Comparison of ENCODE assay signal across 8 mouse cellular contexts in the genomic region with DNA sequence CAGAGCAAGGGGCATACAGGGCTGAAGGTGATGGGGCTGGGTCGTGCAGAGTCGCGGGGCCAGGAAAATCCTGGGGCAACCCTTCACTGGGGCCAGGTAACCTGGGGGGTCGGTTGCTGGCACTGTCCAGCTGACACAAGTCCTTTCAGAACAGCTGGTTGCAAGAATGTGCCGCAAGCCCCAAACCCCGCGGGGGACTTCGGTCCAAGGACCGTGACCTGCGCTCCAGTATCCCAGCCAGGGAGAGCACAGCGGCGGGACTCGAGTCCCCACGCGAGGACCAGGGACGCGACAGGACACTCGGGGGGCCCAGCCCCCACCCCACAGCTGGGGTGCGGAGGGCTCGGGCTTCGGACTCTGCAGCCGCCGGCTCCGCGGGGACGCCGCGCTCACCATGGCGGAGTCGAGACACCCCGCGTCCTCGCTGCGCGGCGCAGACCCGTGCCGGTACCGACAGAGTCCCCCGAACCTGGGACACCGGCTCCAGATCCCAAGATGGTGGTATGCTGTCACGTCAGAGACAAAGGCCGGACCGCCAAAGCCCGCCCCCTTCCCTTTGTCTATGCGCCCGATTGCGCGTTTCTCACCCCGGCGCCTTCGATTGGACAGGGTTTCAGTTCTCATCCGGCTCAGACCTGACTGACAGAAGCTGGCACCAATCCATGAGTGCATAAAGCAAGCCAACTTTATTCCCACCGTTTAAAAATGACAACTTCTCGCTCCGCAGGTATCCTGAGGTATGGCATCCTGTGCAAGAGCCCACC. TPM values are rescaled to one million over a fixed set of nuclear protein-coding genes. Genes with fewer than 3 reads are reported as not detected.
DNase-seq lines count a peak whose midpoint lies in the region; ATAC-seq and TF ChIP-seq lines count a peak whose summit lies in the region.

A gene (minus strand): TSS at position 493 of the 764 bp plus-strand sequence.

- H3K4me2 ChIP-seq in hindbrain, postnatal 0 days (ENCODE audit: low read depth, low read length): peak within 1 kb of the TSS; percentile 83

- WGBS in hindbrain, postnatal 0 days: under 1% methylated on average over 55 of the region's 56 CpGs

- H3K36me3 ChIP-seq in hindbrain, postnatal 0 days (ENCODE audit: insufficient read depth, low read length): peaks cover 13% of the 10 kb centered on the region; the same call in 1 of the 2 replicates

- peak within 1 kb of the TSS; percentile 79 for H3K4me3 ChIP-seq in hindbrain, postnatal 0 days (ENCODE audit: low read length)

- H3K27ac ChIP-seq in hindbrain, postnatal 0 days: peak within 1 kb of the TSS; percentile 95

- H3K9me3 ChIP-seq in hindbrain, postnatal 0 days (ENCODE audit: low read length): no peaks in the 10 kb centered on the region

- peak; percentile 99 for ATAC-seq in hindbrain, postnatal 0 days

- peak within 1 kb of the TSS; percentile 92 for H3K9ac ChIP-seq in hindbrain, postnatal 0 days (replicated peaks; ENCODE audit: low read length)

- no peaks in the 10 kb centered on the region for H3K27me3 ChIP-seq in hindbrain, postnatal 0 days (ENCODE audit: insufficient read depth, low read length)

- DNase-seq in adipocyte (ENCODE audit: low spot score): peak; percentile 94
- DNase-seq in embryo, embryonic 10 days (ENCODE audit: low spot score): peak; percentile 95
- peak; percentile 60 to 69 for DNase-seq in gastrocnemius, adult 8-10 months (ENCODE audit: low spot score in 2 of 2)
- DNase-seq in hindbrain, postnatal 0 days (ENCODE audit: low spot score): peak; percentile 98
- peak; percentile 87 to 91 for DNase-seq in left cerebral cortex, adult 18-20 months (ENCODE audit: low spot score in 2 of 2)
- peak; percentile 96 for DNase-seq in lung, postnatal 4 days
- peak; percentile 98 for DNase-seq in retina, postnatal 1 day
- peak; percentile 94 for DNase-seq in thymus, postnatal 4 days

- H3K4me1 ChIP-seq in hindbrain, postnatal 0 days (ENCODE audit: insufficient read depth, low read length): 0 out of 2 replicates have a peak, but pooled peaks cover 7% of the 10 kb centered on the region

- no peak; the same call in 1 of the 2 replicates for TF ChIP-seq CTCF in hindbrain, postnatal 0 days (IDR thresholded peaks at IDR 0.05; ENCODE audit: low read depth)

RNA-seq across cellular contexts. Expression of the gene that starts here (rescaled TPM):
- under 1 TPM; 0.29 to 0.56 (median 0.43) TPM for total RNA-seq in gastrocnemius, adult 8-10 months (2022)
- 25.4 and 41.4 TPM in 2 replicates for total RNA-seq in hindbrain, postnatal 0 days (2014; rRNA removed)
- polyA plus RNA-seq in hindbrain, postnatal 0 days (2015; fragmentation: Nextera tagmentation; extraction: Ambion mirVana): 24.2 and 25.1 TPM in 2 replicates
- total RNA-seq in left cerebral cortex, adult 18-20 months (2021): 10 to 100 TPM; 13.5 to 15.2 TPM

Comparison
In these comparisons a context has a peak if more than half of its experiments do, and no peak if none do; other contexts are left out.
1. Peak in every context shown above with its lines: DNase-seq, ATAC-seq, H3K4me3 ChIP-seq and H3K27ac ChIP-seq.
2. RNA of the gene that starts here (total RNA-seq): 25.4 to 41.4 TPM in hindbrain, postnatal 0 days and 13.5 to 15.2 TPM in left cerebral cortex, adult 18-20 months; 0.29 to 0.56 TPM in gastrocnemius, adult 8-10 months; every median in the first group is over 4 times any median in the second.
3. Peak in DNase-seq in gastrocnemius, adult 8-10 months; RNA of the gene not detected or under 1 TPM.